Mouse (Mus musculus): Measurements from ENCODE around the gene Trcg1.
"Not testable (repeated sequence)": the region's sequence is repeated elsewhere in the genome, so short reads cannot be mapped to it uniquely, and the experiment has no call there.

The Trcg1 gene

GRCm38 (mm10) chr9:57236256-57236655, at the start of gene Trcg1:
TSS of gene Trcg1 (plus strand) at chr9:57236556.
- DNase-seq, result no peak

DNA sequence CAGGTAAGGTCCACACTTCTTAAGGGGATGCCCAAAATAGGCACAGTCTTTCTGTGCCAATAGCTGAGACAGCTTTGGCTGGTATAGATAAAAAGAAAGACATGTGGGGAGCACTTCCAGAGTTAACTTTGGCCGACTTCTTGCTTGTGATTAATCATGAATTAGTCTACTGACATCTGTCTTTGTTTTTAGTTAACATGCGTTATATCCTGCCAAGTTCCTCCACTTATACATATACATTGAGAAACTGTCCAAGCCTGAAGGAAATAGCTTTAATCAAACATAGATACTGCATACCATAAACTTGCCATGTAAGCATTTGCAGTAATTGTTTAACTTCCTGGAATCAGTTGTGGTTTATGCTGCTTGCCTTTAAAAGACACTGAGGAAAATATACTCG, 39.6 kb upstream of the Trcg1 start:
- no peak for DNase-seq

- no peak for DNase-seq
These were observed 38.9 kb upstream of the Trcg1 start for GRCm38 (mm10) chr9:57197414-57197813.

DNA sequence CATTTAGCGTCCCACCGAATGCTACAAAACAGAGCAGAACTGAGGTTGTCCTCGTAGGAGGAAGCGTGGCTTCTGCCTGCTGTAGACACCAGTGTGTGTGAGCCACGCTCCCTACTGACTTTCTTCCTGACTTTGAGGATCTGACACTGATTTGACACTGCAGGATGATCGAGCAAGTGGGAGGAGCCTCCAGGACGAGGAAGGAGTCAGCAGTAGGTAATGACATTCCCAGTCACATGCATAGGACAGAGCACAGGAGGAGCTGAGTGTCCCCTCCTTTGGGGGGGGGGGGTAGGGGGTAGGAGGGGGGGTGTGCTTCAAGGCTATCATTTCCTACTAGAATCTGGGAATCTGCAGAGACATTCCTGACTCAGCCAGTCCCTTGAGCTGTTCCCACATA, 33.4 kb upstream of the Trcg1 start:
- DNase-seq, result no peak

DNA sequence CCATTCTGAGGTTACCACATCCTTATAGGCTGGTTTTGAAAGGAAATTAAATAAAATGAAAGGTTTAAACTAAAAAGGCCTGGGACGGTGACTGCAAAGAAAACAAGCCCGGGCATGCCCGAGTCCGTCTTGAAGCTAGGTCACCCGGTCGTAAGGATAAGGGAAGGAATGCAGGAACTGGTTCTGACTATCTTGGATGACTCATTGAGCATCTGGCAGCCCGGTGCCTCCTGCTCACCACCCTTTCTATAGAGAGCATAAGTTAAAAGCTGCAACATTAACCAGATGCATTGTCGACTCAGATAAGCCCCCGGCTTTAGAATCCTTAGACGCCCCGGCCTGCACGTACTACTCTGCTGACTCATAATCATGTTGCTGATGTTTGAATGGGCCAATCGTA, 32.8 kb upstream of the Trcg1 start:
- DNase-seq, result not testable (repeated sequence)

GRCm38 (mm10) chr9:57206896-57207295, 29.5 kb upstream of the Trcg1 start:
- DNase-seq, result no peak

GRCm38 (mm10) chr9:57209316-57209715, 27.0 kb upstream of the Trcg1 start:
- DNase-seq, result peak; percentile 68

DNA sequence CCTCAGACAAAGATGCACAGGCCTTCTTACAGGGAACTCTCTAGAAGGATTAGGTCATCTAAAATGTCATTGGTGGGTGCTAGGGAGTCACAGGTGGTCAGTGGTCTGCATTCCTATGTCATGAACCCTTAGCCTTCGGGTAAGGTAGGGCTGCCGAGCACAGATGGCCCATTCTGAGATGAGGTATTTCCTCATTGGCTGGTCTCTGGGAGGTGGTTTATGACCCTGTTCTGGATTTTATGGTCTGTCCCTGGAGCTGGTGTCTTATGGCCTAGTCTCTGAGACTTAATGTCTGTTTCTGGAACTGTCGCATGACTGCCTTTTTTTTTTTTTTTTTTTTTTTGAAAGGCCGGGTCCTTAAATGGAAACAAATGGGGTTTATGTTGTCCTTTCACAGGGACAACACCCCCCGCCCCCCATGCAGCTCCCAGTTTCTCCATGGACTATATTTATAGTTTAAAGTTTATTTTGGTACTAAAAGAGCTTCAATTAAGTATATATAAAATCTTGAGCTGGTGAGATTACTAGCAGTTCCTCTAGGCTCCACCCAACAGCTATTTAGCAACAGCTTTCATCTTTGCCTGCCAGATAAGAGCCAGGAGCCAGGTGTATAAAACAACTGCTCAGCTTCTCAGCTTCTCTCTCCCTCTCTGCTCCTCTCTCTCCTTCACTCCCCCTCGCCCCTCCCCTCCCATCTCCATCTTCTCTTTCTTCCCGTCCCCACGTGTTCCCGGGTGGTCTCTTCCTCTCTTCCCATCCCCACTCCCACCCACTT, 23.7 kb upstream of the Trcg1 start:
- DNase-seq, result no peak

- DNase-seq, result no peak
These were observed 21.9 kb upstream of the Trcg1 start for GRCm38 (mm10) chr9:57214500-57214899.

DNA sequence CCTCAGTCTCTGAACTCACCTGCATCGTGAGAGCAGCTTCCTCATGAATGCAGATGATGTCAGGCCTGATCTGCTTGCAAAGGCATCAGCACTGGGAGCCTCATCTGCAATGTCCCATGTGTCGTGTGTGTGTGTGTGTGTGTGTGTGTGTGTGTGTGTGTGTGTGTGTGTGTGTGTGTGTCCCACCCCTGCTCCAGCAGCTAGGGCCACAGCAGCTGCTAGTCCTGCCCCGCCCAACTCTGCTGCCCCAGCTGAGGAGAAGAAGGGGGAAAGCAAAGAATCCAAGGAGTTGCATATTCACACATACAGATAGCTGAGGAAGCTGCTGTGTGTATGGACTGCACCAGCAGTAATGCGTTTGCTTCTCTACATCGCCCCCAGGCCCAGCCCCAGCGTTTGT, 19.1 kb upstream of the Trcg1 start:
- no peak for DNase-seq

GRCm38 (mm10) chr9:57218776-57219175, 17.6 kb upstream of the Trcg1 start:
- no peak for DNase-seq

GRCm38 (mm10) chr9:57219511-57219910, 16.8 kb upstream of the Trcg1 start:
- DNase-seq, result no peak

- DNase-seq, result peak; percentile 60
These were observed 16.0 kb upstream of the Trcg1 start for GRCm38 (mm10) chr9:57220356-57220755.

GRCm38 (mm10) chr9:57223341-57223740, 13.0 kb upstream of the Trcg1 start:
- no peak for DNase-seq

DNA sequence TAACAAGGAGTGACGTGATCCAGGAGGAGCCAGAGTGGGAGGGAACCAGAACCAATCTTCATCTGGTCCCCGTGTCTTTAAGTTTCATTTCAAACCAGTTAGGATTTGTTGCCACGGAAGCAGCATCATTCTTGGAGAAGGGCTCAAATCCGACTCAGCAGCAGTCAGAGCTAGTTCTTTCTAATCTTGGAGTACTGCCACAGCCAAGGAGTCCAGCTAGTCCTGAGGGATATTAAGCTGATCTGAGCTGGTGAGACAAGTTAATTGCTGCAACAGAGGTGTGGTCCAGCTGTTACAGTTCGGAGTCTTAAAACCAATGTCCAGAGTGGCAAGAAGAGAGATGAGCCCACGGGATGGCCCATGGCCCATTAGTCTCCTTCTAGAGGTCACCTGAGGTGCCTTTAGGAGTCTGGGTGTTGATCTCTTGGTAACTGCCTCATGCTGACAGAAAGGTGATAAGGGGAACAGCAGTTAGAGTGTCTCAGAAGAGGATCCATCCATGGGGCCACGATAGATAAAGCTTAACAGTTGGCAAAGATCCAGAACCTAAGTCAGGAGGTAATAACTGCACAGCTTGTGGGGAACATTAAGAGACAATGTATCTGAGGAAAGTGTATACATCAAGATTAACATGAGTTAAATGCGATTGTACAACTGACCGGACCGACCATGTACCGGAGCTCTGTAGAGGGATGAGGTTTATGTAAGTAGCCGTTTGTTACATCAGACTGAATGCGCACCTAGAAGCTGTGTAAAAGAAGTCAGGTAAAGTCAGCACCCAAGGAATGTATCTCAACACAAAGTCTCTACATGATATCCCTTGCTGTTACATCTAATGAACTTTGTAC, 10.4 kb upstream of the Trcg1 start:
- DNase-seq, result no peak

DNA sequence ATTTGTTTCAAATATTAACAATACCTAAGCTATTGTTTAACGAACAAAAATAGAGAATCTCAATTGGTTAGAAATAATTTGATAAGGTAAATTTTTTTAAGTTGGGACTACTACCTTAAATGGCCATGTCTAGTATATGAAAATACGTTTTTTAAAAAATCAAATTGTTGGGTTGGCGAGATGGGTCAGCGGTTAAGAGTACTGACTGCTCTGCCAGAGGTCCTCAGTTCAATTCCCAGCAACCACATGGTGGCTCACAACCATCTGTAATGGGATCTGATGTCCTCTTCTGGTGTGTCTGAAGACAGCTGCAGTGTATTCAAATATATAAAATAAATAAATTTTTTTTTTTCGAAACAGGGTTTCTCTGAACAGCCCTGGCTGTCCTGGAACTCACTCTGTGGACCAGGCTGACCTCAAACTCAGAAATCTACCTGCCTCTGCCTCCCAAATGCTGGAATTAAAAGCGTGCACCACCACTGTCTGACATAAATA, 9.7 kb upstream of the Trcg1 start:
- DNase-seq, result not testable (repeated sequence)

- no peak for DNase-seq
These were observed 9.2 kb upstream of the Trcg1 start for GRCm38 (mm10) chr9:57227203-57227602.

GRCm38 (mm10) chr9:57228186-57228585, 8.2 kb upstream of the Trcg1 start:
- no peak for DNase-seq

DNA sequence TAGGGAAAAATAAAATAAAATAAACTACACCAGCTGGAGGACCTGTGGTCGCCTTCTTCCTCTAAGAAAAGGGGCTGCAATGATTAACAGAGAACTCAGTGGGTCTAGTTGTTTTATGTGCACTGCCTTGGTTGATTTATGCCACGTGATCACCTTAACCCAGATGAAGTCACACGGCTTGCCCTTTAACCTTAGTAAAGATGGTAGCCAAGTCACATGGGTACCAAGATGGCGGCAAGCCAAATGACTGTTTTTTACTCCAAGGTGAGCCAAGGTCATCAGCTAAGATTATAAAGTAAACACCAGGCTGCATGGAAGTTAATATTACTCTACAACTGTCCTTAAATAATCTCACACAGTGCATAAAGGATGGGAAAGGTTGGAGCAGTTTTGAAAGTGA, 6.6 kb upstream of the Trcg1 start:
- DNase-seq, result peak; percentile 19

DNA sequence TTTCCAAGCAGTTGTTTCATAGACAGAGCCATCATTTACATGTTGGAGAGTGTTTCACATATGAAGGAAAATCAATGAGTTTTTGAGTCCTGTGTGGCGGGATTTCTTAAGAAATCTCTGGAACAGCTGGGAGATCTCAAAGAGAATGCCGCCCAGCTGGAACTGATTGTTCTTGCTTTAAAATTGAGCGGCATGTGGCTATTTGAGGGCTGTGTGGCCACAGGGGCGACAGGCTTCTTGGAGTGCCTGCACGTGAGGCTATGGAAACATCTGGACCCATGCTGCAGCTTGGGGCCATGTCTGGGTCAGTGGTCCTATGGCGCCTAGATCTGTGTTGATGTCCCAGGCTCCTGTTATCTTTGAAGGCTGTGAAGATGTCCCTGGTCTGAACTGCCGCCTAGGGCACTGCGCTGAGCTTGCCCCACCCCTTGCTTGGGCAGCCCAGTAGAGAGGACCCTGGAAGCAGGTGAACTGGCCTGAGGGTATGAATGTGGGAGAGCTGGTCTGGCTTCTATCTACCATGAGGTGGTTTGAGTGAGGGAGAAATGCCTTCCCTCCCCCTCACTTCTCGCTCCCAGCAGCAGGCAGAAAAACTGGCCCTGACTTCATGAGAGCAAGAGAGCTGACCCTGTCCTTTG, 6.1 kb upstream of the Trcg1 start:
- DNase-seq, result peak; percentile 54

- no peak for DNase-seq
These were observed 4.7 kb upstream of the Trcg1 start for GRCm38 (mm10) chr9:57231536-57232255.

GRCm38 (mm10) chr9:57232341-57232940, 3.9 kb upstream of the Trcg1 start:
- DNase-seq, result no peak
